Mouse (Mus musculus) liver, embryonic 14.5 days (tissue): Measurements from ENCODE around the gene Mllt11. TPM values are rescaled to one million over a fixed set of nuclear protein-coding genes. Genes with fewer than 3 reads are reported as not detected.

Experiments used
- ATAC-seq: fragments of 200-750 bp; cut with Nextera tagmentation; 2 replicates; pipeline ENCODE4 v1.8.0; 2017; ENCODE audit warnings: moderate number of reproducible peaks, mild to moderate bottlenecking, moderate library complexity; ENCODE audit not compliant: insufficient read depth
- DNase-seq, 3 experiments: peaks; one replicate each; pipeline ENCODE4 v3.0.0-alpha.2; 2012 to 2013; ENCODE audit warnings: low read depth in 3 of 3, low spot score in 3 of 3
- H3K27ac ChIP-seq: fragments of 300-500 bp; sonication (generic); 2 replicates; pipeline ENCODE4 v1.5.1; 2014; ENCODE audit warnings: moderate library complexity, mild to moderate bottlenecking, control low read depth, inconsistent platforms
- H3K27me3 ChIP-seq: fragments of 300-500 bp; sonication (generic); 2 replicates; pipeline ENCODE4 v1.6.1; 2014; ENCODE audit warnings: mild to moderate bottlenecking, low read length, moderate library complexity; ENCODE audit not compliant: control insufficient read depth, insufficient read depth
- H3K36me3 ChIP-seq: fragments of 300-500 bp; sonication (generic); replicated peaks from 2 replicates; pipeline ENCODE4 v1.6.1; 2014; ENCODE audit warnings: low read depth; ENCODE audit not compliant: control insufficient read depth, insufficient read depth
- H3K4me1 ChIP-seq, 2 experiments: fragments of 200-500 bp in 1 of 2; fragments of 300-500 bp in 1 of 2; sonication (generic) in 1 of 2; replicated peaks; 2 replicates each; pipeline ENCODE4 v1.6.1; 2012 to 2014; ENCODE audit warnings: antibody characterized with exemption in 1 of 2, inconsistent platforms in 1 of 2, low read length in 1 of 2; ENCODE audit not compliant: control insufficient read depth in 2 of 2, insufficient read depth in 2 of 2
- H3K4me2 ChIP-seq: fragments of 300-500 bp; sonication (generic); 2 replicates; pipeline ENCODE4 v1.6.1; 2014; ENCODE audit warnings: low read depth, mild to moderate bottlenecking, control low read depth, moderate library complexity
- H3K4me3 ChIP-seq, 2 experiments: fragments of 200-500 bp in 1 of 2; fragments of 300-500 bp in 1 of 2; sonication (generic) in 1 of 2; 2 replicates each; pipeline ENCODE4 v1.5.1; 2012 to 2014; ENCODE audit warnings: low read depth in 2 of 2, low read length in 2 of 2, mild to moderate bottlenecking in 2 of 2, control low read depth in 1 of 2, inconsistent platforms in 1 of 2, moderate library complexity in 1 of 2; ENCODE audit not compliant: insufficient read depth in 1 of 2
- H3K9ac ChIP-seq: fragments of 300-500 bp; sonication (generic); replicated peaks from 2 replicates; pipeline ENCODE4 v1.6.1; 2014; ENCODE audit warnings: mild to moderate bottlenecking, control low read depth, moderate library complexity
- H3K9me3 ChIP-seq: fragments of 300-500 bp; sonication (generic); 2 replicates; pipeline ENCODE4 v1.6.1; 2016; ENCODE audit warnings: low read length, mixed read lengths; ENCODE audit not compliant: control insufficient read depth
- CTCF ChIP-seq: IDR thresholded peaks from 2 replicates; pipeline ENCODE4 v1.5.1; 2016; ENCODE audit warnings: antibody characterized with exemption, low read depth, control low read depth
- EP300 ChIP-seq: IDR thresholded peaks from 2 replicates; pipeline ENCODE4 v1.6.1; 2016; ENCODE audit warnings: antibody characterized with exemption, low read depth
- WGBS: fragments of 180-500 bp; shearing (Covaris S2); extraction: QIAGEN DNeasy Blood & Tissue Kit; methylation state at CpG from one replicate; pipeline ENCODE4 v1.1.7; 2014; ENCODE audit not compliant: insufficient replicate concordance; 5-methylcytosine and 5-hydroxymethylcytosine counted together
- polyA plus RNA-seq, 2 experiments: library from polyadenylated mRNA; depleted of rRNA in 1 of 2; stranded (reverse) in 1 of 2; unstranded in 1 of 2; fragments of >200 nt; fragmentation: Nextera tagmentation in 1 of 2; extraction: Ambion mirVana in 1 of 2; gene quantifications; 2 replicates each; pipeline versions ENCODE4 v1.2.1 to v1.2.3; 2012 to 2014

Gene Mllt11
- polyA plus RNA-seq (2012; rRNA removed) (3.0 and 3.6 TPM in 2 replicates), polyA plus RNA-seq (2014; fragmentation: Nextera tagmentation; extraction: Ambion mirVana) (1.9 and 2.7 TPM in 2 replicates)

DNA sequence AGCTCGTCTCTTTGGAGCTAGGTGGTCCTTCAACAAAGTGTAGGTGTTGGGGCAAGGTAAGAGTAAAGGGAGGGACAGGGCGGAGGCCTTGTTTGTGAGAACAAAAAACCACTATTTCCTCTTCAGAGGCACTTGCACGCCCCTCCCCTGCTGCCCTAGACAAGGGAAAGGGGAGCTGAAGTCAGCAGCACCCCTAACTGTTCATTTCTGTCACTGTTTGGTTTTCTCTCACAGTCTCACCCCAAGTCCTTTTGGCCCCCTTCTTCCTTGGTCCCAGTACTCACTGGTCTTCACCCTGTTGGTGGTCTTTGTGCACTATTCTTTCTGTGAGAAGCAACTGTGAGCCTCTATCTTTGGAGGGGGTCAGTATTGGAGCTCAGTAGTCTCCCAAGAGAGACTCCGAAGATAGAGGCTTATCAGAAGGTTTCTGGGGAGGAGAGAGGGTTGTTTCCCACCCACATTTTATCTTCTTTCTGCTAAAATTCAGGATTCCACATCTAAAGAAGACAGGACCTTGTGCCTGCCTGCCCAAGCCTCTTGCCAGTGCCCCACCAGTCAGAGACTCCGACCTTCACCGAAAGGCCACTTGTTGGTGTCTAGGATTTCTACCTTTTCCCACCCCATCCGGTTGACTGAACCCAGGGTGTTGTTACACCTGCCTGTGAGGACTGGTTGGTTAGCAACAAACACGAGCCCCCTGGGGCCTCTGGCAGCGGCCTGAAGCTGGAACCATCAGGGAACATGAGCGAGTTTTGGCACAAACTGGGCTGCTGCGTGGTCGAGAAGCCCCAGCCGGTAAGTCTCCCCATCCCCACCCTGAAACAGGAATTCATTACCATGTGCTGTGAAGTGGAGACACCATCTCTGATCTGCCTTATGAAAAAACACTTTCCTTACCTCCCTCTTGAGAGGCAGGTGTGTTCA, at the start of gene Mllt11:
TSS of gene Mllt11 (minus strand) at position 874 of the 924 bp plus-strand sequence.
- TF ChIP-seq CTCF (no peak), EP300 (no peak)
- Histone ChIP-seq H3K27me3 (no peaks in the 10 kb centered on the region), H3K4me1 (peaks cover 22 to 26% of the 10 kb centered on the region in 2 experiments), H3K9me3 (no peaks in the 10 kb centered on the region), H3K4me2 (peak within 1 kb of the TSS; percentile 95), H3K9ac (peak within 1 kb of the TSS; percentile 88), H3K4me3 (peak within 1 kb of the TSS; percentile 36 to 79), H3K36me3 (peaks cover 43% of the 10 kb centered on the region), H3K27ac (peak within 1 kb of the TSS; percentile 76)
- DNase-seq (no peak), ATAC-seq (peak; percentile 9; the same call in 1 of the 2 replicates)
- WGBS: 37% methylated on average over 13 of the region's 13 CpGs

DNA sequence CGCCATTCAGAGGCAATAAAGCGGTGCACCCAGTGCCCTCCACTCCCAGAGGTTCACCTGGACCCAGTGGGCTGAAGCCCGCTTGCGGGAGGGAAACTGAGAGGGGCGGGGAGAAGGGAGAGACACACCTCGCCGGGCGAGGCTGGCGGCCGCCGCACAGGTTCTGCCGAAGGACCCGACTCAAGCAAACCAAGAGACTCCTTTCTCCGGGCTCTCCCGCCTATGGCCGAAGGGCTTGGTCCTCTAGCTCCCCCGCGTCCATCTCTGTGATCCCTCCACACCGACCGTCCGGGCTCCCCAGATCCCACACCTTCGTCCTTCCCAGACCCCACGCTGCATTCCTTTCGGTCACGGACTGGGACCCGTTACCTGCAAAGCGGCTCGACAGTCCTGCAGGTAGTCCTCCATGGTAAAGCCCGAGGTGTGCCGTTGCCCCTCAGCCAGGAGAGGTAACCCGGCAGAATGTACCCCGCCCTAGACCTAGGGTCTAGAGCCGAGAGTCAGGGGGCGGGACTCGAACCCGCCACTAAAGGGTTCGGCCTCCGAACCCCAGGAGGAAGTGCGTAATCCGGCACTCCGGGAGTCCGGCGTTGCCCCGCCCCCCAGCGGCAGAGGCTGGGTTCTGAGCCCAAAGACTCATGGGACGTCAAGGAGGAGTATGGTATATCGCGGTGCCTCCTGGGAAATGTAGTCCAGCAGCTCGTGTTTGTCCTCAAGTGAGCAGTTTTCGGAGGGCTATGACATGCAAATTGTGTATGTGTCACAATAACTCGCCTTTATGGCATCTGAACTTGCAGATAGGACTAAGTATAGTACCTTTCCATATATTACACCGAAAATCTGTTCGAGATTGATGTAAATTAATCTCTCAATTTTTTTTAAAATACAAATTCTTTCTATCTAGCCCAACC, 49.5 kb upstream of the Mllt11 start, which contains the start of the genes Mindy1 and Prune1:
TSS of gene Mindy1 (plus strand) at position 130 of the 911 bp plus-strand sequence.
TSS of gene Prune1 (minus strand) at position 861 of the 911 bp plus-strand sequence.
- TF ChIP-seq EP300: no peak
- peak; percentile 69 for TF ChIP-seq CTCF
- peak; percentile 97 to 98 (median 98) for DNase-seq
- H3K27me3 ChIP-seq: no peaks in the 10 kb centered on the region
- H3K4me3 ChIP-seq: peak within 1 kb of the TSS; percentile 83 to 88
- H3K4me2 ChIP-seq: peak within 1 kb of the TSS; percentile 87
- H3K36me3 ChIP-seq: no peaks in the 10 kb centered on the region; the same call in 1 of the 2 replicates
- peak within 1 kb of the TSS; percentile 95 for H3K9ac ChIP-seq
- H3K4me1 ChIP-seq: peaks cover 18 to 37% of the 10 kb centered on the region in 2 experiments
- no peaks in the 10 kb centered on the region for H3K9me3 ChIP-seq
- H3K27ac ChIP-seq: peak within 1 kb of the TSS; percentile 85
- ATAC-seq: peak; percentile 85
- WGBS: under 1% methylated on average over 53 of the region's 53 CpGs

DNA sequence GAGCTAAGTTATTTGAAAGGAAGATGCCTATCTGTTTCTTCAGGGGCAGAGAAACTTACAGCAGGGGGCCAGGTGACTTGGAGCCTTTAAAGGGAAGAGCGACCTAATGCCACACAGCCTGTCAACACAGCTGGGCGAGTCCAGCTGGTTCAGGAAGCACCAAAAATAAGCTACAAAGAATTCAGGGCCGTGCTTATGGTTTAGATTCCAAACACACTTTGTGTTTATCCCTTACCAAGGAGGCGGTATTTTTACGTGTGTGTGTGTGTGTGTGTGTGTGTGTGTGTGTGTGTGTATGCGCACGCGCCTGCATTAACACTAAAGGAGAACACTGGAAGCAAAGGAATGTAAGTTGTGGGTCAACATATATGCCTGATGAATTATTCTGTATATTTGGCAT, 48.8 kb upstream of the Mllt11 start:
- peaks cover 18 to 36% of the 10 kb centered on the region in 2 experiments for H3K4me1 ChIP-seq
- no peak for DNase-seq
- peak overlapping the region; percentile 95 for H3K9ac ChIP-seq
- peak overlapping the region; percentile 87 for H3K4me2 ChIP-seq
- no peaks in the 10 kb centered on the region for H3K27me3 ChIP-seq
- no peaks in the 10 kb centered on the region for H3K9me3 ChIP-seq
- H3K27ac ChIP-seq: peak overlapping the region; percentile 85
- no peaks in the 10 kb centered on the region; the same call in 1 of the 2 replicates for H3K36me3 ChIP-seq
- no peak for TF ChIP-seq EP300
- TF ChIP-seq CTCF: no peak
- WGBS: 12% methylated on average over 8 of the region's 8 CpGs
- ATAC-seq: no peak
- H3K4me3 ChIP-seq: peak overlapping the region; percentile 83 to 88

DNA sequence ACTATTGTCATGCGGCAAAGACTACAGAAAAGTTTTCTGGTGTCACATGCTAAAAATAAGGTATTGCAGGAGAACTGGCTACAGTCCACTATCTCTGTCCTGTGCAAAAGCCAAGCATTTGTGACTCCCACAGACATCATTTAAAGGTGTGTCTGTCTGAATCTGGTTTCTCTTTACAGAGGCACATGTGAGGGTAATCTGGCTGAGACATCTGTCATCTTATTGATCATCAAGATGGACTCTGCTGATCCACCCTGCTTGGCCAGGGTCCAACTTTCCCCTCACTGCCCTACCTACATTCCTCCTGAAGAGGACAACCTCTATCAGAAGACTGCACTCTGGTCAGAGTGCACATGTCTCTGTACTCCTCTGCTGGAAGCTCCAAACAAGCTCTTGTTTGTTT, 45.2 kb upstream of the Mllt11 start:
- peak in 2 of 3 experiments; percentile 57 to 70 for DNase-seq
- peak overlapping the region; percentile 30 for H3K27ac ChIP-seq
- H3K4me1 ChIP-seq: peaks cover 17 to 29% of the 10 kb centered on the region in 2 experiments
- no peak overlapping the region for H3K4me2 ChIP-seq
- H3K9ac ChIP-seq: no peak overlapping the region
- 64% methylated on average over 1 of the region's 1 CpGs for WGBS
- no peaks in the 10 kb centered on the region for H3K9me3 ChIP-seq
- no peaks in the 10 kb centered on the region for H3K27me3 ChIP-seq
- H3K4me3 ChIP-seq: no peak overlapping the region
- H3K36me3 ChIP-seq: no peaks in the 10 kb centered on the region
- ATAC-seq: no peak
- TF ChIP-seq CTCF: no peak
